Mouse (Mus musculus) testis, postnatal 10 days (tissue): ENCODE data around the gene Fam171a1.

Source experiments
- DNase-seq: peaks from one replicate; pipeline ENCODE4 v3.0.0; 2021; ENCODE audit warnings: low spot score

Fam171a1 gene

DNA sequence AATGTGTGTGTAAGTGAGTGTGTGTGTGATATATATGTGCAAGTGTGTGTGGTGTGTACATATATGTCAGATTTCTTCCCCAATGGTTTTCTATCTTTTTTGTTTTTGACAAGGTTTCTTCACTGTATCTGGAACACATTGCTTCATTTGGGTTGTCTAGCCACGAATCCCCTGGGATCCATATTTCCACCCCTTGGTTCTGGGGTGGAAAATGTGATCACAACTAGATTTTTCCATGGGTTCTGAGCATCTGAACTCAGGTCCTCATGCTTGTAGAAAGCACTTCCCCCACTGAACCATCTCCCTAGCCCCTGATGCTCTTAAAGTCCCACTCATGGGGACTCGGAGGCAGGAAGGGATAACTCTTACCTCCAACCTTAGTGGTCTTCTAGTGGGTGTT lies 159.3 kb downstream of the Fam171a1 start:
- no peak for DNase-seq

DNA sequence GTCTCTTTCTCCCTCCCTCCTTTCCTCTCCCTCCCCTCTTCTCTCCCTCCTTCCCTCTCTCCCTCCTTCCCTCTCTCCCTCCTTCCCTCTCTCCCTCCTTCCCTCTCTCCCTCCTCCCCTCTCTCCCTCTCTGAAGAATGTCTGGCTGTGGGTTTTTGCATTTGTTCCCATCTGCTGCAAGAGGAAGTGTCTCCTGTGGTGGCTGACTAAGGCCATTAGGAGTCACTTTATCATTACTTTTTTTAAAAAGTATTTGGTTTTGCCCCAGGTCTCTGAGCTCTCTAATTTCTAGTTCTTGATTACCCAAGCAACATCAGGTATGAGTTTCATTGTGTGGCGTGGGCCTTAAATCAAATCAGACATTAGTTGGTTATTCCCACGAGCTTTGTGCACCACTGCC lies 162.1 kb downstream of the Fam171a1 start:
- no peak for DNase-seq
